32 mouse cellular contexts compared by ENCODE assay signal in the genomic region with DNA sequence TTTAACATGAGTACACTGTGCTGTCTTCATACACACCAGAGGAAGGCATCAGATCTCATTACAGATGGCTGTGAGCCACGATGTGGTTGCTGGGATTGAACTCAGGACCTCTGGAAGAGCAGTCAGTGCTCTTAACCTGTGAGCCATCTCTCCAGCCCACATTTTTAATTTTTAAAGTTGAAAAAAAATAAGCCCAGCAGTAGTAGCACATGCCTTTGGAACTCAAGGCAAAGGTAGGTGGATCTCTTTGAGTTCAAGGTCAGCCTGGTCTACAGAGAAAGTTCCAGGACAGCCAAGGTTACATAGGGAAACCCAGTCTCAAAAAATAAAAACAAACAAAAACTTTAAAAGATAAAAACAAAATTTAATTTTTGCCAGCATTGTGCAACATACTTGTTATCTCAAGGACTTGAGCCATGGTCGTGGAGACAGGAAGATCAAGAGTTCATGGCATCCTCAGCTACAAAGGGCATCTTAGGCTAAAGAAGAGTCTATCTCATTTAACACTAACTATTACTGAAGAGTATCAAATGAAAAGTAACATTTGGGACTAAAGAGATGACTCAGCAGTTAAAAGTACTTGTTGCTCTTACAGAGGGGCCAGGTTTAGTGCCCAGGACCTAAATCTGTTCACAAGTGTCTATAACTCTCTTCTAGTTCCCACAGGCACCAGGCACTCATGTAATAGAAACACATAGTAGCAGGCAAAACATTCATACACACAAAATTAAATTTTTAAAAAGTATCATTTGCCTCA. TPM values are rescaled to one million over a fixed set of nuclear protein-coding genes. Genes with fewer than 3 reads are reported as not detected.
"Had no signal": no experiment of that assay in that cellular context is flagged by ENCODE, and none has a peak within 500 bp of the region (broad histone marks: within the 10 kb centered on the region; RNA-seq: fewer than 3 reads in every experiment).

No protein-coding gene starts in this region.

- H3K36me3 ChIP-seq: heart, embryonic 10.5 days; heart, embryonic 12.5 days; hindbrain, embryonic 13.5 days; hindbrain, embryonic 15.5 days; kidney, embryonic 15.5 days; limb, embryonic 13.5 days; limb, embryonic 15.5 days; liver, embryonic 12.5 days; liver, embryonic 15.5 days had no signal

- H3K4me3 ChIP-seq: heart, embryonic 10.5 days; heart, embryonic 12.5 days; hindbrain, embryonic 13.5 days; hindbrain, embryonic 15.5 days; kidney, embryonic 15.5 days; limb, embryonic 13.5 days; limb, embryonic 15.5 days; liver, embryonic 12.5 days; liver, embryonic 15.5 days had no signal

- H3K4me1 ChIP-seq: heart, embryonic 12.5 days had no signal

- H3K27ac ChIP-seq: heart, embryonic 10.5 days; hindbrain, embryonic 13.5 days; hindbrain, embryonic 15.5 days; hindbrain, postnatal 0 days; kidney, embryonic 15.5 days; kidney, postnatal 0 days; limb, embryonic 13.5 days; limb, embryonic 15.5 days; liver, embryonic 12.5 days; liver, embryonic 15.5 days had no signal

- ATAC-seq: hindbrain, postnatal 0 days; intestine, embryonic 16.5 days; liver, embryonic 12.5 days had no signal

- H3K4me2 ChIP-seq: heart, embryonic 12.5 days; hindbrain, embryonic 13.5 days; hindbrain, embryonic 15.5 days; kidney, embryonic 15.5 days; limb, embryonic 13.5 days; limb, embryonic 15.5 days; liver, embryonic 12.5 days; liver, embryonic 15.5 days had no signal

- H3K9me3 ChIP-seq: heart, embryonic 10.5 days; heart, embryonic 12.5 days; hindbrain, embryonic 13.5 days; hindbrain, embryonic 15.5 days; kidney, embryonic 15.5 days; limb, embryonic 13.5 days; limb, embryonic 15.5 days; liver, embryonic 12.5 days; liver, embryonic 15.5 days had no signal

- H3K9ac ChIP-seq: heart, embryonic 12.5 days; hindbrain, embryonic 13.5 days; hindbrain, embryonic 15.5 days; kidney, embryonic 15.5 days; limb, embryonic 13.5 days; limb, embryonic 15.5 days; liver, embryonic 12.5 days; liver, embryonic 15.5 days had no signal

- H3K27me3 ChIP-seq: heart, embryonic 12.5 days; hindbrain, embryonic 13.5 days; hindbrain, embryonic 15.5 days; kidney, embryonic 15.5 days; limb, embryonic 13.5 days; limb, embryonic 15.5 days; liver, embryonic 12.5 days; liver, embryonic 15.5 days had no signal

- DNase-seq: gastrocnemius, postnatal 14 days; gastrocnemius, postnatal 36 days; heart, adult 18-20 months; heart, postnatal 10 days; heart, postnatal 36 days; kidney, adult 11 months; kidney, adult 8-10 months; kidney, postnatal 14 days; kidney, postnatal 36 days; layer of hippocampus, adult 9-11 months; layer of hippocampus, postnatal 36 days; left cerebral cortex, postnatal 4 days had no signal

RNA-seq across cellular contexts. Expression of a gene that starts 18.3 kb away (rescaled TPM):
- total RNA-seq: hematopoietic stem cell, adult 5-6 weeks; hindbrain, postnatal 0 days; layer of hippocampus, adult 18-20 months; layer of hippocampus, postnatal 14 days; layer of hippocampus, postnatal 36 days; left cerebral cortex, adult 18-20 months; left cerebral cortex, postnatal 10 days; left cerebral cortex, postnatal 25 days; left cerebral cortex, postnatal 4 days had no signal
- polyA plus RNA-seq: hindbrain, embryonic 11.5 days; hindbrain, embryonic 15.5 days; hindbrain, postnatal 0 days; intestine, embryonic 14.5 days; liver, embryonic 12.5 days had no signal

RNA-seq across cellular contexts. Expression of a gene that starts 30.2 kb away (rescaled TPM):
- total RNA-seq: hematopoietic stem cell, adult 5-6 weeks had no signal
